ENCODE assay signal across 8 mouse cellular contexts in the genomic region with DNA sequence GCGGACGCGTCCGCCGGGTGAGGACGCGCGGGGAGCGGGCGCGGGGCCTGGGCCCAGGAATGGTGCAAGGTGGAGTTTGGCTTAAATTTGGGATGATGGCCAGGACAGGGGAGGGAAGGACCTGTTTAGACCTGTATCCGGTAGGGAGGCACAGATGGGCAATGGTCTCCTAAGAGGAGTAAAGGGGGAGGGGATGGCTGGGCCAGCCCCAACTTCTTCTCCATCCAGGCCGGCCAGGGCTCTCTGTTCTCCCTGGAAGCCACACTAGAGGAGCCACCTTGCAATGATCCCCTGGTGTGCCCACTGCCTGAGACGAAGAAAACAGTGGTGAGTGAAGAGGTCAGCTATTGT. TPM values are rescaled to one million over a fixed set of nuclear protein-coding genes. Genes with fewer than 3 reads are reported as not detected.
DNase-seq lines count a peak whose midpoint lies in the region; ATAC-seq and TF ChIP-seq lines count a peak whose summit lies in the region.

No protein-coding gene starts in this region.

- H3K27ac ChIP-seq in lung, postnatal 0 days (ENCODE audit: low read length): no peak overlapping the region
- no peak overlapping the region for H3K27ac ChIP-seq in limb, embryonic 12.5 days
- peak overlapping the region; percentile 27 for H3K27ac ChIP-seq in olfactory bulb, adult 2 months (ENCODE audit: insufficient read depth, low read depth, low read length)

- peak overlapping the region; percentile 90 for H3K4me2 ChIP-seq in lung, postnatal 0 days (replicated peaks; ENCODE audit: low read depth, low read length)
- H3K4me2 ChIP-seq in limb, embryonic 12.5 days: peak overlapping the region; percentile 97

- peak; percentile 26; the same call in 1 of the 2 replicates for ATAC-seq in cerebellum, adult (ENCODE audit: insufficient number of reproducible peaks, low FRiP score, low TSS enrichment)
- ATAC-seq in lung, postnatal 0 days: no peak
- ATAC-seq in limb, embryonic 12.5 days (ENCODE audit: insufficient number of reproducible peaks, insufficient read depth, low FRiP score, low TSS enrichment, low read depth): 0 out of 2 replicates have a peak, but pooled peaks have one; percentile 20

- H3K36me3 ChIP-seq in lung, postnatal 0 days (ENCODE audit: insufficient read depth, low read length): no peaks in the 10 kb centered on the region
- H3K36me3 ChIP-seq in limb, embryonic 12.5 days: peaks cover 10% of the 10 kb centered on the region; the same call in 1 of the 2 replicates

- no peak for TF ChIP-seq EP300 in lung, postnatal 0 days (IDR thresholded peaks at IDR 0.05)

- 3% methylated on average over 14 of the region's 14 CpGs for WGBS in lung, postnatal 0 days
- WGBS in limb, embryonic 12.5 days: 2% methylated on average over 14 of the region's 14 CpGs
- 2% methylated on average over 14 of the region's 14 CpGs for WGBS in olfactory bulb, adult 2 months

- peak overlapping the region; percentile 34 for H3K9ac ChIP-seq in lung, postnatal 0 days (replicated peaks; ENCODE audit: low read depth)
- H3K9ac ChIP-seq in limb, embryonic 12.5 days (replicated peaks): peak overlapping the region; percentile 69

- no peak for TF ChIP-seq CTCF in lung, postnatal 0 days (IDR thresholded peaks at IDR 0.05)
- no peak for TF ChIP-seq CTCF in olfactory bulb, adult 2 months (IDR thresholded peaks at IDR 0.05; ENCODE audit: insufficient read depth, low read depth, low read length)

- DNase-seq in cerebellum, adult 9-10 months: no peak
- no peak for DNase-seq in lung, postnatal 0 days (ENCODE audit: low spot score)
- DNase-seq in lung, postnatal 14 days: no peak
- no peak for DNase-seq in cerebellum, adult 11-12 months
- DNase-seq in urinary bladder, postnatal 36 days (ENCODE audit: low spot score in 2 of 2): no peak

- TF ChIP-seq POLR2A in olfactory bulb, adult 2 months (IDR thresholded peaks at IDR 0.05; ENCODE audit: insufficient read depth, low read depth, low read length): no peak

- peak overlapping the region; percentile 43 for H3K4me3 ChIP-seq in lung, postnatal 0 days (ENCODE audit: low read depth, low read length)
- H3K4me3 ChIP-seq in limb, embryonic 12.5 days (replicated peaks): peak overlapping the region; percentile 66
- peak overlapping the region; percentile 67 for H3K4me3 ChIP-seq in olfactory bulb, adult 2 months (ENCODE audit: insufficient read depth, low read depth, low read length)

- H3K4me1 ChIP-seq in lung, postnatal 0 days (ENCODE audit: insufficient read depth, low read depth, low read length): 0 out of 2 replicates have a peak, but pooled peaks cover 4% of the 10 kb centered on the region
- peaks cover 12% of the 10 kb centered on the region for H3K4me1 ChIP-seq in limb, embryonic 12.5 days (replicated peaks)
- peaks cover 17% of the 10 kb centered on the region for H3K4me1 ChIP-seq in olfactory bulb, adult 2 months (ENCODE audit: control insufficient read depth, insufficient read depth, low read length)

- H3K9me3 ChIP-seq in lung, postnatal 0 days (ENCODE audit: low read length): no peaks in the 10 kb centered on the region
- no peaks in the 10 kb centered on the region for H3K9me3 ChIP-seq in limb, embryonic 12.5 days

- no peaks in the 10 kb centered on the region for H3K27me3 ChIP-seq in lung, postnatal 0 days (replicated peaks; ENCODE audit: insufficient read depth, low read length)
- H3K27me3 ChIP-seq in limb, embryonic 12.5 days: peaks cover 7% of the 10 kb centered on the region; the same call in 1 of the 2 replicates

RNA-seq across cellular contexts. Expression of gene Ctsf, which starts 0.5 kb away (rescaled TPM):
- 34.2 and 35.2 TPM in 2 replicates for polyA plus RNA-seq in lung, postnatal 0 days (2015; fragmentation: Nextera tagmentation; extraction: Ambion mirVana)
- 31.6 and 36.0 TPM in 2 replicates for polyA plus RNA-seq in limb, embryonic 12.5 days (2016; fragmentation: Nextera tagmentation; extraction: Ambion mirVana)
- polyA plus RNA-seq in olfactory bulb, adult 2 months (2012; ENCODE audit: insufficient read depth, insufficient read length, low replicate concordance, missing spikeins): not detected in 2 replicates

RNA-seq across cellular contexts. Expression of gene Ccdc87, which starts 16.3 kb away (rescaled TPM):
- polyA plus RNA-seq in lung, postnatal 0 days (2015; fragmentation: Nextera tagmentation; extraction: Ambion mirVana): 0.51 and 0.62 TPM in 2 replicates
- 0.06 and 0.09 TPM in 2 replicates for polyA plus RNA-seq in limb, embryonic 12.5 days (2016; fragmentation: Nextera tagmentation; extraction: Ambion mirVana)
- not detected in 2 replicates for polyA plus RNA-seq in olfactory bulb, adult 2 months (2012; ENCODE audit: insufficient read depth, insufficient read length, low replicate concordance, missing spikeins)

RNA-seq across cellular contexts. Expression of gene Ccs, which starts 16.3 kb away (rescaled TPM):
- 53.0 and 54.5 TPM in 2 replicates for polyA plus RNA-seq in lung, postnatal 0 days (2015; fragmentation: Nextera tagmentation; extraction: Ambion mirVana)
- polyA plus RNA-seq in limb, embryonic 12.5 days (2016; fragmentation: Nextera tagmentation; extraction: Ambion mirVana): 56.4 and 60.4 TPM in 2 replicates
- not detected in 2 replicates for polyA plus RNA-seq in olfactory bulb, adult 2 months (2012; ENCODE audit: insufficient read depth, insufficient read length, low replicate concordance, missing spikeins)

RNA-seq across cellular contexts. Expression of gene Actn3, which starts 22.3 kb away (rescaled TPM):
- polyA plus RNA-seq in lung, postnatal 0 days (2015; fragmentation: Nextera tagmentation; extraction: Ambion mirVana): 0.27 and 0.40 TPM in 2 replicates
- polyA plus RNA-seq in limb, embryonic 12.5 days (2016; fragmentation: Nextera tagmentation; extraction: Ambion mirVana): 9.0 and 9.1 TPM in 2 replicates
- polyA plus RNA-seq in olfactory bulb, adult 2 months (2012; ENCODE audit: insufficient read depth, insufficient read length, low replicate concordance, missing spikeins): not detected in 2 replicates

RNA-seq across cellular contexts. Expression of gene Zdhhc24, which starts 23.0 kb away (rescaled TPM):
- polyA plus RNA-seq in lung, postnatal 0 days (2015; fragmentation: Nextera tagmentation; extraction: Ambion mirVana): 8.1 and 9.1 TPM in 2 replicates
- 9.5 and 10.7 TPM in 2 replicates for polyA plus RNA-seq in limb, embryonic 12.5 days (2016; fragmentation: Nextera tagmentation; extraction: Ambion mirVana)
- not detected in 2 replicates for polyA plus RNA-seq in olfactory bulb, adult 2 months (2012; ENCODE audit: insufficient read depth, insufficient read length, low replicate concordance, missing spikeins)

Comparison
In these comparisons a context has a peak if more than half of its experiments do, and no peak if none do; other contexts are left out.
1. RNA of gene Ctsf, which starts 0.5 kb away (polyA plus RNA-seq): 34.2 to 35.2 TPM in lung, postnatal 0 days and 31.6 to 36.0 TPM in limb, embryonic 12.5 days; not detected in olfactory bulb, adult 2 months; every median in the first group is over 10 times any median in the second.
2. Peak in every context shown above with its lines, with median percentiles within 50 percentile points of each other: H3K4me3 ChIP-seq.